Mouse (Mus musculus) megakaryocyte, embryonic 14.5 days (primary cell): ENCODE data around the gene Cmah.

Experiments
- FLI1 ChIP-seq: IDR thresholded peaks from 2 replicates; pipeline ENCODE4 v1.6.1; 2012; ENCODE audit warnings: low read length, inconsistent platforms, mixed read lengths
- GATA1 ChIP-seq: IDR thresholded peaks from 3 replicates; pipeline ENCODE4 v1.6.1; 2012; ENCODE audit warnings: mixed read lengths, low read length, inconsistent platforms, borderline replicate concordance

GRCm38 (mm10) chr13:24397181-24397580 is 70.0 kb downstream of the Cmah start:
- TF ChIP-seq FLI1 (no peak), GATA1 (no peak)
